Mouse (Mus musculus) megakaryocyte, embryonic 14.5 days (primary cell): Measurements from ENCODE around the gene Prss36. TPM values are rescaled to one million over a fixed set of nuclear protein-coding genes. Genes with fewer than 3 reads are reported as not detected.
"Not testable (repeated sequence)": the region's sequence is repeated elsewhere in the genome, so short reads cannot be mapped to it uniquely, and the experiment has no call there.

Experiments used
- H3K27me3 ChIP-seq: replicated peaks from 2 replicates; pipeline ENCODE3; 2012; ENCODE audit warnings: inconsistent platforms
- H3K36me3 ChIP-seq: replicated peaks from 2 replicates; pipeline ENCODE3; 2012; ENCODE audit warnings: low read length, inconsistent platforms, mixed read lengths
- H3K4me1 ChIP-seq: 2 replicates; pipeline ENCODE4 v1.6.1; 2012; ENCODE audit warnings: inconsistent platforms
- H3K4me3 ChIP-seq: replicated peaks from 2 replicates; pipeline ENCODE3; 2012; ENCODE audit warnings: moderate library complexity, mild to moderate bottlenecking, inconsistent platforms
- H3K9me3 ChIP-seq: 2 replicates; pipeline ENCODE4 v1.6.1; 2012; ENCODE audit warnings: inconsistent platforms
- FLI1 ChIP-seq: IDR thresholded peaks from 2 replicates; pipeline ENCODE4 v1.6.1; 2012; ENCODE audit warnings: low read length, inconsistent platforms, mixed read lengths
- GATA1 ChIP-seq: IDR thresholded peaks from 3 replicates; pipeline ENCODE4 v1.6.1; 2012; ENCODE audit warnings: mixed read lengths, low read length, inconsistent platforms, borderline replicate concordance
- polyA plus RNA-seq: library from polyadenylated mRNA; stranded (reverse); fragments of >175 nt; gene quantifications from 2 replicates; pipeline ENCODE4 v1.2.3, GENCODE M21; 2012; ENCODE audit warnings: low replicate concordance; ENCODE audit not compliant: insufficient read depth

Gene Prss36
- polyA plus RNA-seq, 1 experiment: 10.0 TPM

DNA sequence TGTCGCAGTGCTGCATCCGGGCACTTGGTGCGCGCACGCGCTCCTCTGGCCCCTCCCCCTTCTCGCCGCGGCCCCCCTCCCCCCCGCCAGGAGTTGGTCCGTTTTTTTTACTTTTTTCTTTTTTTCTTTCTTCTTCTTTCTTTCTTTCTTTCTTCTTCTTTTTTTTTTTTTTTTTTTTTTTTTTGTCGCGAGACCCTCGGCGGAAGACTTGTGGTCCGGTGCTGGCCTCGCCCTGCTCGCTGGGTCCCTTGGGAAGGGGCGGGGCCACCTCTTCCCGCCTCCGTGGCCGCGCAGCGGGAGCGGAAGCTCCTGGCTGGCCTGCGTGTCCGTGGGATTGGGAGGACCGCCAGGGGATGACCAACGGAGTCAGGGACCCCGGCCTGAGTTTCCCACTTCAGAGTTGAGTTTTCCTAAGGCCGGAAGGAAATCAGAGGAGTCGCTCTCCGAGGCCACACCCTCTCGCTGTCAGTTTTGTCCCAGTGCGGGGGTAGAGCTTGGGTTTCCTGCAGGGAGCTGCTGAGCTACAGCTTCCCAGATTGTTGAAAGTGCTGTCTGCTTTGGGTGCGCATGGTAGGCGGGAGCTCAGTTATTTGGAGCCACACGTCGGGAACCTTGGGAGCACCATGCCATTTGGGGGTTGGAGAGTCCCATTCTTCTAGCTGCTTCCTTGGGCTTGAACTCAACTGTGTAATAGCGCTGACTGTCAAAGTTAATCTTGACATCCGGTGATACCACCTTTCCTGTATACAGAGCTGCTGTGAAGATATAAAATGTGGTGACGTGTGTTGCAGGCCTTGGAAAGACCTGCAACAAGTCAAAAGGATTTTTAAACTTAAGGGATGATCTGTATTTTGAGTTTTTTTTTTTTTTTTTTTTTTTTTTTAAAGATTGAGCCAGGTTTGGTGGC lies 21.6 kb upstream of the Prss36 start:
- Histone ChIP-seq H3K36me3 (peaks cover 40% of the 10 kb centered on the region), H3K4me3 (peak overlapping the region; percentile 99), H3K27me3 (no peaks in the 10 kb centered on the region), H3K4me1 (peaks cover 42% of the 10 kb centered on the region), H3K9me3 (no peaks in the 10 kb centered on the region)
- TF ChIP-seq GATA1 (no peak), FLI1 (no peak)

DNA sequence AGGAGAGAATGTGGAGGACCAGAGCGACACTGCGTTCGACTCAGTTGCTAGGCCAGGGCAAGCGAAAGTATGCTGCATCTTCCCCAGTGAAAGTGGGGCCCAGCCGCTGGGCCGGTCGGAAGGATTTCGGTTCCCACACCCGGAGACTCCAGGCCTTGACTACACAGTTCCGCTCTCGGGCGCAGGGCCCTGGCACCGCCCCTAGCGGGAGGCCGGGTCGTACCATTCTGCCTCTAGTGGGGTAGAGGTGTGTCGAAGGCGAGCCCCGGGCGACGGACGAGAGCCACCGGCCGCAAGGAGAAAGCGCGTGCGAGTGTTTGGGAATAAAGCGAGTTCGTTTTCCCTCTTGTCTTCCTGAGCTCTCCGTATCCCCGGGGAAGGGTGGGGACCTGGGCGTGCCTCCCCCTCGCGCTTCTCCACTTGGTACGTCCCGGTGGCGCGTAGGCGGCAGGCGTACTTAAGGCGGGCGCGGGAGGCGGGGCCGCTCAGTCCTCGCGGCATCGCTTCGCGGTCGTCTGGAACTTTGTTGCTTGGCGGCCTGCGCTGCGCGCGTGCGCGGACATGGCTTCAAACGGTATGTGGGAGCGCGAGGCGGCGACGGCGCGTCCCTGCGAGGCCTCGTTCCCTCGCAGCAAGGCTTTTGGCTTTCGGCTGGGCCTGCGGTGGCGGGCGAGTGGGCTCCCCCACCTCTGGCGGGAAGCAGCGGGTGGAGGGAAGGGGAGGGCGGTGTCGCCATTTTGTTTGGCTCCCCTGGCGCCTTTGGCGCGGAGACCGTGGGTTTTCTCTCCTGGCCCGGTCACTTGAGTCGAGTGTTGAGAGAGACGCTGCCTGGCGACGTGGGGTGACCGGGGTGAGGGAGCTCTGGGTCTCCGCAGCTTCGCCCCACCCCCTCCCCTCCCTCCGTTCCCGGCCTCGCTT lies 20.7 kb upstream of the Prss36 start, which contains the start of gene Fus:
TSS of gene Fus (plus strand) at position 454 of the 918 bp plus-strand sequence.
- Histone ChIP-seq H3K4me3 (peak within 1 kb of the TSS; percentile 99), H3K36me3 (peaks cover 31% of the 10 kb centered on the region), H3K27me3 (no peaks in the 10 kb centered on the region), H3K4me1 (peaks cover 37% of the 10 kb centered on the region), H3K9me3 (no peaks in the 10 kb centered on the region)
- TF ChIP-seq GATA1 (no peak), FLI1 (no peak; the same call in 1 of the 2 replicates)

DNA sequence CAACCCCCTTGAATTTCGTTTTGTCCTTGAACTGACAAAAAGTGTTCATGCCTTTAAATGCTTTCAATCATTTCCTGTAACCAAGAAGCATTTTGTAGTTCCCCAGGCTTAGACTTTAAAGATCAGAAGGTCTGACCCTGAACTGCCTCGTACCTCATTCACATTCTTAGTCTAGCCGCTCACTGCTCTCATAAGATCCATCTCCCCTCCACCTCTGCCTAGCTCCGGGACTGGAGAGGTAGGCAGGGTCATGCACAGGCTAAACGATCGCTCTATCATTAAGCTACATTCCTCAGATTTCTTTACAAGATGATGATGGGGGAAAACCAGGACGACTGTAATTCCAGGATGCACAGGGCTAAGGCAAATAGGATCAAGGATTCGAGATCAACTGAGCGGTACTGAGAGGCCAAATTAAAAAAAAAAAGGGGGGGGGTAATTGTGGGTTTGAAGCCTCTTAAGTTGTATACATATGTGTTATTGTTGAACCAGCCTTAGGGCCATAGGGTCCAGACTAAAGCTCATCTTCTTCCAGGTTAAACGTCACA lies 19.9 kb upstream of the Prss36 start:
- Histone ChIP-seq H3K36me3 (peaks cover 23% of the 10 kb centered on the region), H3K27me3 (no peaks in the 10 kb centered on the region), H3K9me3 (no peaks in the 10 kb centered on the region), H3K4me3 (peak overlapping the region; percentile 99), H3K4me1 (peaks cover 31% of the 10 kb centered on the region)
- TF ChIP-seq FLI1: no peak
- TF ChIP-seq GATA1: no peak

DNA sequence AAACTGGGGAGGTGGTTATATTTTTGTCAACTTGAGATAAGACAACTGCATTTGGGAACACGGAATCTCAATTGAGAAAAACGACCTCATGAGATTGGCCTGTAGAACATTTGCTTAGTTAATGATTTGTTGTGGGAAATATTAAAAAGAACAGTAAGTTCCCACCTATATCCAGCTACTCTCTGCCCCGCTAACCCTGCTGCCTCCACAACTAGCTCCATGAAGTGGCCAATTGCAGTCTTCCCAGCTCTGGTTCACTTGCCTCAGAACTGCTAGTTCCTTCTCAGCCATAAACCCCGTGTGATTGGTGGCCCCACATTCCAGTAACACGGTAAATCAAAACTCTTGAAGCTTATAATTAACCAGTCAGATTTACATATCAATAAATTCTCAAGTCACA lies 12.8 kb upstream of the Prss36 start:
- Histone ChIP-seq H3K9me3 (0 out of 2 replicates have a peak, but pooled peaks cover 2% of the 10 kb centered on the region), H3K4me1 (peaks cover 22% of the 10 kb centered on the region), H3K27me3 (no peaks in the 10 kb centered on the region), H3K36me3 (no peaks in the 10 kb centered on the region), H3K4me3 (no peak overlapping the region)
- no peak for TF ChIP-seq FLI1
- TF ChIP-seq GATA1: no peak

DNA sequence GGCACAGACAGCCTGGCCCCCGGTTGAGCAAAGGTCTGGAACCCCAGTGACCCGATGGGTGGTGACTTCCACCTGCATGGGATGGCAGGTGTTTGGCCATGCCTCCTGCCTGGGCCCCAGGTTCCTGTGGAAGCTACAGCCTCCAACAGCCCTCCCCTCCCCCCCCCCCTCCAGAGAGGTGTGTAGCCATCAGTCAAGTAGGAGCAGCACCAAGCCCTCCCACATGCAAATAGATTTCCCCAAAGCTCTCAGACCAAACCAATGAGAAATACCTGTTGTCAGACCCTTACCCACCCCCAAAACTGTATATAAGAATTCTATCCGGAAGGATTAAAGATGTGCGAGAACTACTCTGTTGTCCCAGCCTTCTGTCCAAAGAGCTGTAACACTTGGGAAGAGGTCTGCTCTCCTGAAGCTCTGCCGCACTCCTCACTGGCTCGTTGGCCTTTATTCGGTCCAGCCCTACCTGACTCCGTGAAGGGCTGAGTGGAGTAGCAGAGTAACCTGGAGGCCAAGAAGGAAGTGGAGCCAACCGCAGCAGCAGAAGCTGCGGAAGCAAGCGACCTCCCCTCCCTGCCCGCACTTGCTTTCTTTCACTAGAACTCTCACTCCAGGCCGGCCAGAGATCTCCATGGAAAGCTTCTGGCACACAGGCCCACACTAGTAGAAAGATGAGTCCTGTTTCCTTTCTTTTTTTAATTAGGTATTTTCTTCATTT lies 6.5 kb upstream of the Prss36 start:
- H3K4me1 ChIP-seq: peaks cover 43% of the 10 kb centered on the region
- no peaks in the 10 kb centered on the region for H3K27me3 ChIP-seq
- TF ChIP-seq GATA1 (no peak), FLI1 (no peak)
- no peaks in the 10 kb centered on the region for H3K36me3 ChIP-seq
- H3K4me3 ChIP-seq: peak overlapping the region; percentile 73
- H3K9me3 ChIP-seq: no peaks in the 10 kb centered on the region

DNA sequence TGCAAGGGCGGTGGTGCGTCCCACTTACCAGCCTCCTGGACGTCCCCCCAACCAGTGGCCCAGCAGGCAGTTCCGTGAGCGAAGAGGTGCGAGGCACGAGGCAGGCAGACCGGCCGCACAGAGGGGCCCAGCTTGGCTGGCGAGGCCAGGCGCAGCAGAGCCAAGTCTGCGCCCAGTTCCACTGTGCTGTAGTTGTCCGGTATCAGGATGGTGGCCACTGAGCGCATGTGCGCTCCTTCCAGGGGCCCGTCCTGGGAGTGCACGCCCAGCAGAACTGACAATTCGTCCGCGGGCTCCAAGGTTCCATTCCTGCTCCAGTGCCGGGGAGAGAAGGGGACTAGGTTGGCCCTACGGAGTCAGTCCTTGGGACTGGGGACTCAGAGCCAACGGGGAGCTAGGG lies 1.9 kb downstream of the Prss36 start:
- H3K36me3 ChIP-seq: no peaks in the 10 kb centered on the region
- H3K4me1 ChIP-seq: peaks cover 44% of the 10 kb centered on the region
- no peak for TF ChIP-seq GATA1
- no peak for TF ChIP-seq FLI1
- H3K9me3 ChIP-seq: no peaks in the 10 kb centered on the region
- peaks cover 43% of the 10 kb centered on the region for H3K27me3 ChIP-seq
- peak overlapping the region; percentile 10 for H3K4me3 ChIP-seq

DNA sequence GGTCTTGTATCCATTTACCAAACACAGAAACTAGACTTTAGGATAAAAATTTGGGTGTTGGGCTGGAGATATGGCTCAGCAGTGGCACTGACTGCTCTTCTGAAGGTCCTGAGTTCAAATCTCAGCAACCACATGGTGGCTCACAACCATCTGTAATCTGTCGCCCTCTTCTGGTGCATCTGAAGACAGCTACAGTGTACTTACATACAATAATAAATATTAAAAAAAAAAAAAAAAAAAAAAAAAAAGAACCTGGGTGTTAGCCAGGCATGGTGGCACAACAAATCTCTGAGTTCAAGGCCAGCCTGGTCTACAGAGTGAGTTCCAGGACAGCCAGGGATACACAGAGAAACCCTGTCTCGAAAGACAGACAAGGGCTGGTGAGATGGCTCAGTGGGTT lies 4.4 kb downstream of the Prss36 start:
- Histone ChIP-seq H3K27me3 (peaks cover 42% of the 10 kb centered on the region), H3K4me1 (peaks cover 23% of the 10 kb centered on the region; the same call in 1 of the 2 replicates)
- not testable (repeated sequence) for H3K36me3 ChIP-seq, H3K4me3 ChIP-seq, H3K9me3 ChIP-seq

DNA sequence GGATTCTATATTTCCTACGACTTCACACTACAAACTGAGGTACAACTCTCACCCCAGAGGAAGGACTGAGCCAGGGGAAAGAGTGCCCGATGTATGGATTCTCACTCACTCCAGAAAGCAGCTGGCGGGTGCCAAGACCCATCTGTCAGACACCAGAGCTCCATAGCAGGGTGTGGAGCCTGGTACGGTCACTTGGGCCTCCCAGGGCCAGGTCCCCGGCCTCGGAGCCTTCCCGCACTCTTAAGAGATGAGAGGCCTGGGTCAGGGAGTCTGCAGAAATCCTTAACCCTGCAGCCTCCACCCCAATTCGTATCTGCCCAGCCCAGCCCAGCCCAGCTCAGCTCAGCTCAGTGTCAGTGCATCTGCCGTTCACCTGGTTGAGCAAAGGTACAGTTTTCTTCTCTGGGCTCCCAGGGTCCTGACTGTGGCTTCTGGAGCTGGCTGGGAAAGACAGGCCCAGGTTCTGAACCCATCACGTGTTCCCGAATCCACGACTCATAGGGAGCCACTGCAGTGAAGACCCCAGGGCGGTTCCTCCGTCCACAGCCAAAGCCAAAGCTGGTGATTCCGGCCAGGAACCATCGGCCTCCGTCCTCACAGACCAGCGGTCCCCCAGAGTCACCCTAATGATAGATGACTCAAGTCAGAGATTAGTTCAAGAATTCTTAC lies 10.2 kb downstream of the Prss36 start:
- peaks cover 47% of the 10 kb centered on the region for H3K4me1 ChIP-seq
- TF ChIP-seq GATA1 (no peak), FLI1 (no peak)
- no peaks in the 10 kb centered on the region for H3K9me3 ChIP-seq
- peaks cover 2% of the 10 kb centered on the region for H3K27me3 ChIP-seq
- H3K36me3 ChIP-seq: no peaks in the 10 kb centered on the region
- peak overlapping the region; percentile 96 for H3K4me3 ChIP-seq

DNA sequence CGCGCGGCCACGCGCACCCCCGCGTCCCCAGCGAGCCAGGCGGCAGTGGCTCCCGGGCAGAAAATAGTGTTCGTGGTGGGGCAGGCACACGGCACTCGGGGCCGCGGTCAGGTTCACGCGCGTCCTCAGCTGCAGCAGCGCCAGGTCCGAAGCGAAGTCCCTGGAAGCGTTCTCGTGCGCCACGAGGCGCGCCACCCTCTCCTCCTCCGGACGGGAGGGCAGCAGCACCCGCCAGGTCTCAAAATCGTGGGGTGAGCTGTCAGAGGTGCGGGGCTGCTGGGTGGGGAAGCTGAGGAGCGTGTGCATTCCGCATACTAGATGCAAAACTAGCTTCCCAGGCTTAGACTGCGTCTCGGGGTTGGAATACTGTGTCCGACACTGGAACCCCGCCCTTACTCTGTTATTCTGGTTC lies 10.8 kb downstream of the Prss36 start:
- H3K36me3 ChIP-seq: no peaks in the 10 kb centered on the region
- no peaks in the 10 kb centered on the region for H3K9me3 ChIP-seq
- peaks cover 44% of the 10 kb centered on the region for H3K4me1 ChIP-seq
- H3K27me3 ChIP-seq: no peaks in the 10 kb centered on the region
- TF ChIP-seq GATA1: no peak
- TF ChIP-seq FLI1: no peak
- H3K4me3 ChIP-seq: peak overlapping the region; percentile 96
